ENCODE assay signal across 25 mouse cellular contexts in the genomic region with DNA sequence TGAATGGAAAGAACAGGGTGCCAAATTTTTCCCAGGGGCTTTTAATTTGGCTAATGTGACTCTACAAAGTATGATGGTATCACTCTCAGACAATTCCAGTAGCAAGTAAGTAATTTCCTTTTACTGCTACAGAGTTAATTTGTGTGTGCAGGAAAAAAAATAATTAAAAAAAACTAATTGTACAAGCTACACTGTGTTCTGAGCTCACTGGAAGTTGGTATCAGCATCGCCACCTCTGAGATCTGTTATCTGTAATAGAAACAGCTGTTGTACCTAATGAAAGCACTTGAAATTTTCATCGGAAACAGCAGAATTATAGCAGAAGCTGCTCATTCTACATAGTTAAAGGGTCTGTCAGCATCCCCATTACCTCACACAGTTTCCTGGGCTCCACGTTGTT.
"Had no signal": no experiment of that assay in that cellular context is flagged by ENCODE, and none has a peak within 500 bp of the region (broad histone marks: within the 10 kb centered on the region; RNA-seq: fewer than 3 reads in every experiment).

No protein-coding gene starts in this region.

- H3K4me3 ChIP-seq: limb, embryonic 12.5 days; limb, embryonic 15.5 days; midbrain, embryonic 12.5 days; neural tube, embryonic 12.5 days had no signal

- H3K9ac ChIP-seq: limb, embryonic 12.5 days; limb, embryonic 15.5 days; liver, embryonic 14.5 days; liver, postnatal 0 days; lung, embryonic 14.5 days; midbrain, embryonic 12.5 days; neural tube, embryonic 12.5 days had no signal

- H3K27ac ChIP-seq: kidney, postnatal 0 days; limb, embryonic 12.5 days; limb, embryonic 15.5 days; liver, embryonic 14.5 days; macrophage; midbrain, embryonic 12.5 days; neural tube, embryonic 12.5 days; stomach, postnatal 0 days had no signal

- ATAC-seq: intestine, embryonic 16.5 days; liver, postnatal 0 days; lung, postnatal 0 days; midbrain, embryonic 16.5 days had no signal

- DNase-seq: kidney, adult 18-20 months; kidney, adult 9 months; kidney, postnatal 25 days; layer of hippocampus, postnatal 36 days; left cerebral cortex, postnatal 4 days; liver, postnatal 0 days; lung, embryonic 14.5 days; right cerebral cortex, adult 18-20 months; right cerebral cortex, postnatal 14 days; right cerebral cortex, postnatal 4 days; thymus, adult 2 months; thymus, postnatal 14 days; thymus, postnatal 4 days had no signal

- H3K4me1 ChIP-seq: limb, embryonic 15.5 days; midbrain, embryonic 12.5 days had no signal

- H3K27me3 ChIP-seq: limb, embryonic 12.5 days; limb, embryonic 15.5 days; midbrain, embryonic 12.5 days; neural tube, embryonic 12.5 days had no signal

- H3K9me3 ChIP-seq: limb, embryonic 12.5 days; limb, embryonic 15.5 days; midbrain, embryonic 12.5 days; neural tube, embryonic 12.5 days had no signal

- H3K4me2 ChIP-seq: limb, embryonic 12.5 days; limb, embryonic 15.5 days; liver, embryonic 11.5 days; lung, embryonic 14.5 days; midbrain, embryonic 12.5 days; neural tube, embryonic 12.5 days had no signal

- H3K36me3 ChIP-seq: limb, embryonic 12.5 days; limb, embryonic 15.5 days; midbrain, embryonic 12.5 days; neural tube, embryonic 12.5 days had no signal
